Mouse (Mus musculus) olfactory bulb, adult 2 months (tissue): Measurements from ENCODE around the gene Pgm1. TPM values are rescaled to one million over a fixed set of nuclear protein-coding genes. Genes with fewer than 3 reads are reported as not detected.

ENCODE experiments used
- H3K27ac ChIP-seq: fragments of 200-500 bp; 2 replicates; pipeline ENCODE4 v1.5.1; 2012; ENCODE audit warnings: low read depth, low read length; ENCODE audit not compliant: insufficient read depth
- H3K4me1 ChIP-seq: fragments of 200-500 bp; 2 replicates; pipeline ENCODE4 v1.6.1; 2012; ENCODE audit warnings: low read length; ENCODE audit not compliant: control insufficient read depth, insufficient read depth
- H3K4me3 ChIP-seq: fragments of 200-500 bp; 2 replicates; pipeline ENCODE4 v1.5.1; 2012; ENCODE audit warnings: mild to moderate bottlenecking, low read depth, low read length, moderate library complexity; ENCODE audit not compliant: insufficient read depth
- CTCF ChIP-seq: fragments of 200-500 bp; IDR thresholded peaks from 2 replicates; pipeline ENCODE4 v1.5.1; 2012; ENCODE audit warnings: low read depth, mild to moderate bottlenecking, low read length, moderate library complexity; ENCODE audit not compliant: insufficient read depth
- POLR2A ChIP-seq: fragments of 200-500 bp; IDR thresholded peaks from 2 replicates; pipeline ENCODE4 v1.6.1; 2012; ENCODE audit warnings: mild to moderate bottlenecking, low read depth, low read length, moderate library complexity; ENCODE audit not compliant: insufficient read depth
- WGBS: fragments of 180-500 bp; shearing (Covaris S2); methylation state at CpG from one replicate; pipeline ENCODE4 v1.1.7; 2018; 5-methylcytosine and 5-hydroxymethylcytosine counted together
- polyA plus RNA-seq: library from polyadenylated mRNA; stranded (reverse); fragments of >200 nt; gene quantifications from 2 replicates; pipeline ENCODE4 v1.2.4, GENCODE M21; 2012; ENCODE audit warnings: low replicate concordance; ENCODE audit not compliant: missing spikeins, insufficient read depth, insufficient read length

The Pgm1 gene
- polyA plus RNA-seq, 1 experiment: not detected

- no peak overlapping the region for H3K27ac ChIP-seq
- WGBS: 87% methylated on average over 10 of the region's 10 CpGs
- no peak overlapping the region for H3K4me3 ChIP-seq
- H3K4me1 ChIP-seq: no peaks in the 10 kb centered on the region
- TF ChIP-seq POLR2A (no peak), CTCF (no peak)
Observed at GRCm38 (mm10) chr4:99986609-99987008, 57.4 kb downstream of the Pgm1 start.

- Histone ChIP-seq H3K27ac (no peak overlapping the region), H3K4me1 (no peaks in the 10 kb centered on the region), H3K4me3 (no peak overlapping the region)
- TF ChIP-seq POLR2A (no peak), CTCF (no peak)
- 81% methylated on average over 7 of the region's 7 CpGs for WGBS
Observed at GRCm38 (mm10) chr4:99988771-99989170, 59.6 kb downstream of the Pgm1 start.

- no peak overlapping the region for H3K27ac ChIP-seq
- no peak overlapping the region for H3K4me3 ChIP-seq
- 45% methylated on average over 5 of the region's 5 CpGs for WGBS
- no peaks in the 10 kb centered on the region for H3K4me1 ChIP-seq
- TF ChIP-seq CTCF (no peak), POLR2A (no peak)
Observed at GRCm38 (mm10) chr4:100000971-100001370, 71.8 kb downstream of the Pgm1 start.

GRCm38 (mm10) chr4:100001806-100002205 is 72.6 kb downstream of the Pgm1 start:
- H3K4me3 ChIP-seq: no peak overlapping the region
- WGBS: 73% methylated on average over 7 of the region's 7 CpGs
- no peak overlapping the region for H3K27ac ChIP-seq
- TF ChIP-seq POLR2A: no peak
- TF ChIP-seq CTCF: no peak
- no peaks in the 10 kb centered on the region for H3K4me1 ChIP-seq

- TF ChIP-seq POLR2A: no peak
- no peak for TF ChIP-seq CTCF
- Histone ChIP-seq H3K4me3 (no peak overlapping the region), H3K4me1 (peaks cover 3% of the 10 kb centered on the region; the same call in 1 of the 2 replicates), H3K27ac (no peak overlapping the region)
- WGBS: 88% methylated on average over 7 of the region's 7 CpGs
Observed at GRCm38 (mm10) chr4:100007721-100008120, 78.5 kb downstream of the Pgm1 start.

GRCm38 (mm10) chr4:100008371-100009090 is 79.3 kb downstream of the Pgm1 start:
- TF ChIP-seq CTCF (no peak), POLR2A (no peak)
- Histone ChIP-seq H3K4me3 (no peak overlapping the region), H3K27ac (no peak overlapping the region), H3K4me1 (peaks cover 3% of the 10 kb centered on the region; the same call in 1 of the 2 replicates)
- WGBS: 46% methylated on average over 5 of the region's 5 CpGs

- TF ChIP-seq POLR2A: no peak
- no peak for TF ChIP-seq CTCF
- no peak overlapping the region for H3K27ac ChIP-seq
- WGBS: 75% methylated on average over 8 of the region's 8 CpGs
- no peak overlapping the region for H3K4me3 ChIP-seq
- peaks cover 3% of the 10 kb centered on the region; the same call in 1 of the 2 replicates for H3K4me1 ChIP-seq
Observed at GRCm38 (mm10) chr4:100009211-100009678, 80.0 kb downstream of the Pgm1 start.

- TF ChIP-seq CTCF (no peak), POLR2A (no peak)
- Histone ChIP-seq H3K4me1 (peaks cover 3% of the 10 kb centered on the region; the same call in 1 of the 2 replicates), H3K27ac (no peak overlapping the region), H3K4me3 (no peak overlapping the region)
- WGBS: 93% methylated on average over 3 of the region's 3 CpGs
Observed at GRCm38 (mm10) chr4:100010916-100011315, 81.7 kb downstream of the Pgm1 start.

GRCm38 (mm10) chr4:100011563-100011962 is 82.3 kb downstream of the Pgm1 start:
- TF ChIP-seq POLR2A: no peak
- TF ChIP-seq CTCF: no peak
- H3K4me3 ChIP-seq: no peak overlapping the region
- H3K4me1 ChIP-seq: peaks cover 3% of the 10 kb centered on the region; the same call in 1 of the 2 replicates
- no peak overlapping the region for H3K27ac ChIP-seq
- 68% methylated on average over 3 of the region's 3 CpGs for WGBS
